Mouse (Mus musculus): ENCODE measurements at regions not wholly inside any gene's neighbourhood (a gene's known extent, or its start where the extent isn't known, plus 50 kb on each side); places are given as distances from the start of the nearest gene placed in this dataset.

DNA sequence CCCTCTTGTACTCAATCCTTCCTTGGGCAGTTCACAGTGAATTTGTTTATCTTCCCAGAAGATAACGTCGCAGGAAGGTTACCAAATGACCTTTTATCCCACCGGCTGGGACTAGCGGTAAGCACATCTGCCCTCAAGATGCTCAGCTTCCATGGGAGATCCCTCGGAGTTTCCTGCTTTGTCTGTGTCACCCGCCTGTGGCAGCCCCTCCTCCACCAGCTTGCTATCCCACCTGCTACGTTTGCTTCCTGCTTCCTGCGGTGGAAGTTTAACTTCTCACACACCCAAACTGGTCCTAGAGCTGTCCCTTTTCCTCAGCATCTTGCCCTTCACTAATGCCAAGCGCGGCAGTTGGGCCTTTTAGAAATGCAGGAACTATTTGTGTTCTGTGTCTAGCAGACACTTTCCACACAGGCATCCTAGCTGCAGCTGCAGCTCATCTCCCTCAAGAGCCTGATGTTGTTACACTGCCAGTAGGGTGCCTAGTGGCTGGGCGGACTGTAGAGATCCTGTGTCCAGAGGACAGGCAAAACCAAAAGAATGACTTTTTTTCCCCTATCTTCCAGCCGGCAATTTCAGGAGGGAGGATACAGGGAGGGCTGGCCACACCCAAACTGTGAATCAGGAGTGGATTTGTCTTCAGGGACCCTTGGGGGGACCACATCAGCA is 98.7 kb downstream of the Tmem17 start:
- TF ChIP-seq CTCF (IDR thresholded peaks at IDR 0.05; ENCODE audit: borderline replicate concordance, extremely low read depth, insufficient read depth, insufficient read length) (no peak), POLR2A (IDR thresholded peaks at IDR 0.05; ENCODE audit: borderline replicate concordance, extremely low read depth, insufficient read depth, insufficient read length, poor library complexity, severe bottlenecking) (no peak)

Measured in brain, embryonic 14.5 days (tissue).